Mouse (Mus musculus): Measurements from ENCODE around the gene AY761184.
"Not testable (repeated sequence)": the region's sequence is repeated elsewhere in the genome, so short reads cannot be mapped to it uniquely, and the experiment has no call there.

The AY761184 gene

DNA sequence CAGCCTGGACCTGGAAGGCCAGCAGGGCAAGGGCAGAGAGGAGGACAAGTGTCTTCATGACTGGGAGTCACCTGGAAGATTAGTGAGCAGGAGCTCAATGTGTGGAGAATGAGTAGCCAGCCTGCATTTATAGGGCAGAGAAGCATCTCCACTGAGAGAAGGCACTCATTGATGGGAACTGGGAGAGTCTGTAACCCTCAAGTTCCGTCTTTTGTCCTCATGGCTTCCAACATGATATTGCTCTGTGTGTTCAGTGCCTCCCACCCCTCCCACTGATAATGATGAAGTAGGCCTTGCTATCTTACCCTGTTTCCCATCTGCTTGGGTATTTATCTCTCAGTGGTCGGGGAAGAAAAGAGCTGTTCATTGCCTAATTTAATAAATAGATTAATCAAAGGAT is at the start of gene AY761184:
TSS of gene AY761184 (minus strand) at position 101 of the 400 bp plus-strand sequence.
- DNase-seq (ENCODE audit: inconsistent age in 2 of 2, low spot score in 1 of 2): not testable (repeated sequence)

DNA sequence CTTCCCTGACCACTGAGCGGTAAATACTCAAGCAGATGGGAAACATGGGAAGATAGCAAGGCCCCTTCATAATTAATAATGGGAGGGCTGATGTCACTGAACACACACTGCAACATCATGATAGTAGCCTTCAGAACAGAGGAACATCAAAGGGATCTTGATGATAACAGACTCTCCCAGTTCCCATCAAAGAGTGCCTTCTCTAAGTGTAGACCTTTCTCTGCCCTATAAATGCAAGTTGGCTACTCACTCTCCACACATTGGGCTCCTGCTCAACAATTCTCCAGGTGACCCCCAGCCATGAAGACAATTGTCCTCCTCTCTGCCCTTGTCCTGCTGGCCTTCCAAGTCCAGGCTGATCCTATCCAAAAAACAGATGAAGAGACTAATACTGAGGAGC is 37.9 kb downstream of the AY761184 start, which contains the start of gene Defa34:
TSS of gene Defa34 (plus strand) at position 301 of the 400 bp plus-strand sequence.
- DNase-seq (ENCODE audit: inconsistent age in 2 of 2, low spot score in 1 of 2): not testable (repeated sequence)

DNA sequence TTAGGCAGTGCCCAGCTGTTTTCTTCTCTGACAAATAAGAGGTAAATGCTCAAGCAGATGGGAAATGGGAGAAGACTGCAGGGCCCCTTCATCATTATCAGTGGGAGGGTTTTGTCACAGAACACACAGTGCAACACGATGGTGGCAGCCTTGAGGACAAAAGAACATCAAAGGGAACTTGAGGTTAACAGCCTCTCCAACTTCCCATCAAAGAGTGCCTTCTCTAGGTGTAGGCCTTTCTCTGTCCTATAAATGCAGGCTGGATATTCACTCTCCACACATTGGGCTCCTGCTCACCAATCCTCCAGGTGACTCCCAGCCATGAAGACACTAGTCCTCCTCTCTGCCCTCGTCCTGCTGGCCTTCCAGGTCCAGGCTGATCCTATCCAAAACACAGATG is 48.0 kb downstream of the AY761184 start, which contains the start of gene Defa17:
TSS of gene Defa17 (plus strand) at position 301 of the 400 bp plus-strand sequence.
- not testable (repeated sequence) for DNase-seq (ENCODE audit: inconsistent age in 2 of 2, low spot score in 1 of 2)
